Mouse (Mus musculus) left cerebral cortex, postnatal 36 days (tissue): ENCODE data around the gene Lilr4b. TPM values are rescaled to one million over a fixed set of nuclear protein-coding genes. Genes with fewer than 3 reads are reported as not detected.

Source experiments
- total RNA-seq, 2 experiments: library from RNA; stranded (reverse); gene quantifications; 2 replicates each; pipeline ENCODE4 v1.2.3; 2021

Gene Lilr4b
- total RNA-seq, 2 experiments from 2014 or later: 0.45 to 0.47 TPM

Other genes with a start within 250 kb of the Lilr4b start
- gene Gm49339, start within 50 bp of the Lilr4b start, total RNA-seq: not detected
- under 1 TPM in 1 of 2 experiments, not detected in 1; 0.39 TPM for gene Lilrb4a, start 10.3 kb downstream of the Lilr4b start, total RNA-seq
- not detected for gene Fam162b, start 109.9 kb downstream of the Lilr4b start, total RNA-seq
- gene Gprc6a, start 150.8 kb downstream of the Lilr4b start, total RNA-seq: not detected
- not detected for gene Rfx6, start 197.1 kb downstream of the Lilr4b start, total RNA-seq